10 mouse cellular contexts compared by ENCODE assay signal in genomic region chr14:105890516-105891231, GRCm38 (mm10). TPM values are rescaled to one million over a fixed set of nuclear protein-coding genes. Genes with fewer than 3 reads are reported as not detected.
DNase-seq lines count a peak whose midpoint lies in the region; ATAC-seq and TF ChIP-seq lines count a peak whose summit lies in the region.
"Had no signal": no experiment of that assay in that cellular context is flagged by ENCODE, and none has a peak within 500 bp of the region (broad histone marks: within the 10 kb centered on the region; RNA-seq: fewer than 3 reads in every experiment).

No protein-coding gene starts in this region.

- no peak for ATAC-seq in hindbrain, embryonic 11.5 days (ENCODE audit: low FRiP score)
- ATAC-seq in embryonic facial prominence, embryonic 14.5 days (ENCODE audit: low read depth), result no peak
- ATAC-seq in stomach, embryonic 16.5 days (ENCODE audit: insufficient read depth, low FRiP score), result no peak
- ATAC-seq: forebrain, embryonic 15.5 days had no signal

- H3K4me3 ChIP-seq in hindbrain, embryonic 10.5 days, result 0 out of 2 replicates have a peak overlapping the region, but pooled peaks have one; percentile 9
- H3K4me3 ChIP-seq in hindbrain, embryonic 11.5 days (ENCODE audit: low read depth, low read length), result no peak overlapping the region
- no peak overlapping the region for H3K4me3 ChIP-seq in lung, adult 2 months (replicated peaks; ENCODE audit: extremely low read depth, low read depth, low read length)
- H3K4me3 ChIP-seq in embryonic facial prominence, embryonic 14.5 days (ENCODE audit: low read depth, low read length), result no peak overlapping the region
- H3K4me3 ChIP-seq in stomach, embryonic 16.5 days (replicated peaks; ENCODE audit: low read length), result no peak overlapping the region
- H3K4me3 ChIP-seq: forebrain, embryonic 15.5 days had no signal

- 54% methylated on average over 5 of the region's 5 CpGs for WGBS in hindbrain, embryonic 10.5 days
- WGBS in hindbrain, embryonic 11.5 days, result 51% methylated on average over 5 of the region's 5 CpGs
- WGBS in lung, adult 2 months, result 23% methylated on average over 5 of the region's 5 CpGs
- 29% methylated on average over 5 of the region's 5 CpGs for WGBS in embryonic facial prominence, embryonic 14.5 days
- 24% methylated on average over 5 of the region's 5 CpGs for WGBS in stomach, embryonic 16.5 days

- no peak for TF ChIP-seq POLR2A in lung, adult 2 months (IDR thresholded peaks at IDR 0.05; ENCODE audit: borderline replicate concordance, extremely low read depth, low read depth, low read length)

- no peak overlapping the region for H3K4me2 ChIP-seq in hindbrain, embryonic 11.5 days (replicated peaks; ENCODE audit: low read depth, low read length)
- peak overlapping the region; percentile 26; the same call in 1 of the 2 replicates for H3K4me2 ChIP-seq in embryonic facial prominence, embryonic 14.5 days (ENCODE audit: low read depth, low read length)
- no peak overlapping the region for H3K4me2 ChIP-seq in stomach, embryonic 16.5 days (ENCODE audit: low read depth, low read length)
- H3K4me2 ChIP-seq: forebrain, embryonic 15.5 days had no signal

- no peak for TF ChIP-seq CTCF in lung, adult 2 months (IDR thresholded peaks at IDR 0.05; ENCODE audit: insufficient read depth, low read length)

- no peaks in the 10 kb centered on the region for H3K27me3 ChIP-seq in hindbrain, embryonic 10.5 days (ENCODE audit: insufficient read depth, poor library complexity, severe bottlenecking)
- no peaks in the 10 kb centered on the region for H3K27me3 ChIP-seq in hindbrain, embryonic 11.5 days (ENCODE audit: control insufficient read depth, insufficient read depth, low read length)
- H3K27me3 ChIP-seq in embryonic facial prominence, embryonic 14.5 days (replicated peaks; ENCODE audit: control insufficient read depth, insufficient read depth, low read length), result no peaks in the 10 kb centered on the region
- no peaks in the 10 kb centered on the region for H3K27me3 ChIP-seq in stomach, embryonic 16.5 days (ENCODE audit: control insufficient read depth, insufficient read depth, low read length)
- H3K27me3 ChIP-seq: forebrain, embryonic 15.5 days had no signal

- 0 out of 2 replicates have a peak overlapping the region, but pooled peaks have one; percentile 50 for H3K27ac ChIP-seq in hindbrain, embryonic 10.5 days
- no peak overlapping the region for H3K27ac ChIP-seq in hindbrain, embryonic 11.5 days (ENCODE audit: low read depth, low read length)
- peak overlapping the region; percentile 56 for H3K27ac ChIP-seq in embryonic facial prominence, embryonic 14.5 days (replicated peaks; ENCODE audit: low read depth, low read length)
- peak overlapping the region; percentile 38 for H3K27ac ChIP-seq in stomach, embryonic 16.5 days (ENCODE audit: low read length)
- H3K27ac ChIP-seq: forebrain, embryonic 15.5 days had no signal

- H3K9ac ChIP-seq in hindbrain, embryonic 11.5 days (ENCODE audit: low read depth, low read length), result no peak overlapping the region
- no peak overlapping the region for H3K9ac ChIP-seq in embryonic facial prominence, embryonic 14.5 days (ENCODE audit: low read depth, low read length)
- H3K9ac ChIP-seq in stomach, embryonic 16.5 days (ENCODE audit: low read length), result no peak overlapping the region
- H3K9ac ChIP-seq: forebrain, embryonic 15.5 days had no signal

- H3K36me3 ChIP-seq in hindbrain, embryonic 10.5 days, result peaks cover 29% of the 10 kb centered on the region
- H3K36me3 ChIP-seq in hindbrain, embryonic 11.5 days (ENCODE audit: control insufficient read depth, insufficient read depth, low read length), result no peaks in the 10 kb centered on the region
- peaks cover 21% of the 10 kb centered on the region for H3K36me3 ChIP-seq in embryonic facial prominence, embryonic 14.5 days (ENCODE audit: control insufficient read depth, insufficient read depth, low read length)
- H3K36me3 ChIP-seq in stomach, embryonic 16.5 days (ENCODE audit: control insufficient read depth, insufficient read depth, low read length), result 0 out of 2 replicates have a peak, but pooled peaks cover 5% of the 10 kb centered on the region

- H3K9me3 ChIP-seq in hindbrain, embryonic 10.5 days, result no peaks in the 10 kb centered on the region
- H3K9me3 ChIP-seq in hindbrain, embryonic 11.5 days (ENCODE audit: control insufficient read depth, low read length), result no peaks in the 10 kb centered on the region
- H3K9me3 ChIP-seq in embryonic facial prominence, embryonic 14.5 days (ENCODE audit: control insufficient read depth, low read length), result no peaks in the 10 kb centered on the region
- no peaks in the 10 kb centered on the region for H3K9me3 ChIP-seq in stomach, embryonic 16.5 days (replicated peaks; ENCODE audit: control insufficient read depth, low read length)
- H3K9me3 ChIP-seq: forebrain, embryonic 15.5 days had no signal

- H3K4me1 ChIP-seq in hindbrain, embryonic 10.5 days (replicated peaks), result peaks cover 32% of the 10 kb centered on the region
- H3K4me1 ChIP-seq in hindbrain, embryonic 11.5 days (replicated peaks; ENCODE audit: control insufficient read depth, insufficient read depth, low read length), result no peaks in the 10 kb centered on the region
- peaks cover 16% of the 10 kb centered on the region for H3K4me1 ChIP-seq in lung, adult 2 months (ENCODE audit: control insufficient read depth, insufficient read depth, low read length)
- peaks cover 30% of the 10 kb centered on the region for H3K4me1 ChIP-seq in embryonic facial prominence, embryonic 14.5 days (ENCODE audit: control insufficient read depth, insufficient read depth, low read length)
- peaks cover 31% of the 10 kb centered on the region for H3K4me1 ChIP-seq in stomach, embryonic 16.5 days (ENCODE audit: control insufficient read depth, insufficient read depth, low read length)

- no peak for DNase-seq in hindbrain, embryonic 10.5 days (ENCODE audit: low spot score)
- no peak for DNase-seq in hindbrain, embryonic 11.5 days (ENCODE audit: low spot score)
- DNase-seq in lung, postnatal 10 days, result peak; percentile 21
- no peak for DNase-seq in lung, adult 2 months
- peak; percentile 67 for DNase-seq in embryonic facial prominence, embryonic 14.5 days (ENCODE audit: low spot score)
- no peak for DNase-seq in thymus, adult 18-20 months
- no peak for DNase-seq in testis, postnatal 14 days (ENCODE audit: low spot score)
- DNase-seq: adrenal gland, postnatal 36 days had no signal

RNA-seq across cellular contexts. Expression of gene Spry2, which starts 5.9 kb away (rescaled TPM):
- polyA plus RNA-seq in hindbrain, embryonic 10.5 days (2016; fragmentation: Nextera tagmentation; extraction: Ambion mirVana), result 30.1 and 31.7 TPM in 2 replicates
- 37.4 and 37.7 TPM in 2 replicates for polyA plus RNA-seq in hindbrain, embryonic 11.5 days (2014; fragmentation: Nextera tagmentation; extraction: Ambion mirVana)
- polyA plus RNA-seq in lung, adult 2 months (2012; rRNA removed), result 27.3 and 27.8 TPM in 2 replicates
- polyA plus RNA-seq in embryonic facial prominence, embryonic 14.5 days (2014; fragmentation: Nextera tagmentation; extraction: Ambion mirVana), result 53.9 and 65.2 TPM in 2 replicates
- 45.1 and 47.5 TPM in 2 replicates for polyA plus RNA-seq in stomach, embryonic 16.5 days (2015; fragmentation: Nextera tagmentation; extraction: Ambion mirVana)

Comparison
In these comparisons a context has a peak if more than half of its experiments do, and no peak if none do; other contexts are left out.
1. DNase-seq: peak in lung, postnatal 10 days (single experiment) and embryonic facial prominence, embryonic 14.5 days (single experiment); none in hindbrain, embryonic 10.5 days (single experiment), hindbrain, embryonic 11.5 days (single experiment), lung, adult 2 months (single experiment), thymus, adult 18-20 months (0 of 2) and testis, postnatal 14 days (single experiment).